Mouse (Mus musculus) embryonic stem cell, embryonic (primary cell): ENCODE data around the gene 9130008F23Rik.

Experiments
- CTCF ChIA-PET, 4 experiments: fragments of 300-600 bp in 2 of 4; fragments of 350-600 bp in 2 of 4; sonication (Branson Sonifier 250); formaldehyde crosslinking; loops; one replicate each; lab custom pipeline; 2022; ENCODE audit warnings: inconsistent platforms in 2 of 4; lab: Charles Lee
- POLR2A ChIA-PET, 4 experiments: fragments of 300-600 bp in 2 of 4; fragments of 350-600 bp in 2 of 4; sonication (Branson Sonifier 250); formaldehyde crosslinking; loops; one replicate each; lab custom pipeline; 2022; ENCODE audit warnings: antibody characterized with exemption in 4 of 4, inconsistent platforms in 1 of 4; lab: Charles Lee

Gene 9130008F23Rik

GRCm38 (mm10) chr17:40879924-40880691 is at the start of gene 9130008F23Rik:
TSS of gene 9130008F23Rik (minus strand) at chr17:40880559.
- ChIA-PET CTCF (no interaction called here), POLR2A (interaction anchor here in 1 of 4 experiments (0.6 to 1.0 kb wide), 3 partner anchors 22 to 42 kb away, joined by 3 read pairs; no protein-coding TSS in a partner anchor)

GRCm38 (mm10) chr17:40915499-40915898 is 35.1 kb upstream of the 9130008F23Rik start:
- POLR2A ChIA-PET: no interaction called here
- CTCF ChIA-PET: no interaction called here

DNA sequence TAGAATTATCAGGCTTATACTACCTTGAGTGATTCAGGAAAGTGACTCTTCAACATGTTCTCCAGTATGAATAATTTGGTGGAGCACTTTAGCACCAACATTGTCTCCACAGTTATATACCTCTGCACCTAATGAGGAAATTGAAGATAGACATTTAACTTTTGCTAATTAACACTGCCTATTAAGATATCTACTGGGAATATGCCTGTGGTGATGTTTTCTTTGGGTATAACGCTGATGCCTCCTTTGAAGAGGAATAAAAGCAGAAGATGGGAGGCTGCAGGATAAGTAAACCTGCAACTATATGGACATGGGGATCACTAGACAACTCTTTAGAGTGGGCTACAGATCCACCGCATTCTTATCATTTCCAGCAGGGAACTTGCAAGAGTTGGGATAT is 33.9 kb upstream of the 9130008F23Rik start, which contains the start of gene Glyatl3:
Glyatl3 (minus strand) TSS at position 101 of the 400 bp plus-strand sequence.
- POLR2A ChIA-PET: no interaction called here
- CTCF ChIA-PET: no interaction called here

- POLR2A ChIA-PET: interaction anchor here in 2 of 4 experiments (0.6 to 2.2 kb wide), 4 partner anchors 17 to 1787 kb away, joined by 3 to 12 read pairs (median 4); partner anchors contain the start of genes Cenpq (in 1 of the 2) and Mut (in 1 of the 2)
- CTCF ChIA-PET: interaction anchor here in 1 of 4 experiments (0.7 kb wide), 1 partner anchor 80 kb away, joined by 3 read pairs; no protein-coding TSS in a partner anchor
These were observed 24.4 kb upstream of the 9130008F23Rik start for GRCm38 (mm10) chr17:40904721-40905154.

DNA sequence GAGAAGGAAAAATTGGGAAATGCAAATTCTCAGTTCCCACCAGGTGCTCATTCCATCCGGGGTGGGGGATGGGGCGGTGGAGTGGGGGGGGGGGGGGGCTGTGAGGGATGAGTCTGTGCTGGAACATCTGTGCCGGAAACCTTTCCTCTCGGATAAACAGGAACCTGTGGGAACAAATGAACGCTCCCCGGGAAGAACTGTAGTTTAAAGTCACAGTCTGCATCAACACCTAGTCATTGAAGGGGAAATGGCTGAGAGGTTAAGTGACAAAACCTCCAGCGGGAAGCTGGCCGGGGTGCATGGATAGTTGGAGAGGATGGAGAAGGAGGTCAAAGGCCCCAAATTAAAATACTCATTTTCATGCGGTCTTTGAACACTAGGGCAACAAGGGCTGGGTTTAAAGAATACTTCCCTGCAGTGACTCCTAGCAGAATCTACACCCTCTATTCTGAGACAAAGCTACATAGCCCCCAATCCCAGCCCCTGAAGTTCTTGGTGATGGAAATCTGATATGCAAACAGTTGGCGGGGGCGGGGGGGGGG is 23.8 kb upstream of the 9130008F23Rik start:
- CTCF ChIA-PET: interaction anchor here in 1 of 4 experiments (0.7 kb wide), 1 partner anchor 80 kb away, joined by 3 read pairs; no protein-coding TSS in a partner anchor
- POLR2A ChIA-PET: interaction anchor here in 1 of 4 experiments (0.7 to 2.2 kb wide), 3 partner anchors 17 to 1788 kb away, joined by 3 to 12 read pairs (median 5); partner anchors contain the start of genes Cenpq and Mut

DNA sequence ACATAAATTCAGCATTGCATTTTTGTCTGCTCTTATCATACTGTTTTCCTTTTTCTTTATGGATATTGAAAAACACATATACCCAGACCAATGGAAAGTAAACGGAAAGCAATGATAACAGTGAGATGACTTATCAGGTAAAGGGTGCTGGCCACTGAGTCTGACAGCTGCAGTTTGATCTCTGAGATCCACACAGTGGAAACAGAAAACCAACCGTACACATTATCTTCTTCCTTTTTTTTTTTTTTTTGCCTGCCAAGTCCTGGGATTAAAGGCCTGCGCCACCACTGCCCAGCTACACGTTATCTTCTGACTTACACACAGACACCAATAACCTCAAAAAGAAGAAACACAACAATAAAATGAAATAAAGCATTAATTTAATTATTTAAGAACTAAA is 23.0 kb upstream of the 9130008F23Rik start:
- CTCF ChIA-PET: no interaction called here
- POLR2A ChIA-PET: interaction anchor here in 1 of 4 experiments (2.2 kb wide), 1 partner anchor 31 kb away, joined by 12 read pairs; the partner anchor contains the start of genes Cenpq and Mut

GRCm38 (mm10) chr17:40899783-40900363 is 19.5 kb upstream of the 9130008F23Rik start:
- ChIA-PET POLR2A (interaction anchor here in 1 of 4 experiments (2.7 kb wide), 1 partner anchor 18 kb away, joined by 6 read pairs; no protein-coding TSS in a partner anchor), CTCF (interaction anchor here in 1 of 4 experiments (0.6 kb wide), 1 partner anchor 980 kb away, joined by 5 read pairs; no protein-coding TSS in a partner anchor)

GRCm38 (mm10) chr17:40896863-40897262 is 16.5 kb upstream of the 9130008F23Rik start:
- POLR2A ChIA-PET: no interaction called here
- CTCF ChIA-PET: interaction anchor here in 1 of 4 experiments (1.0 kb wide), 2 partner anchors 25 to 60 kb away, joined by 3 to 5 read pairs; no protein-coding TSS in a partner anchor

- ChIA-PET CTCF (no interaction called here), POLR2A (interaction anchor here in 1 of 4 experiments (0.9 kb wide), 1 partner anchor 11 kb away, joined by 3 read pairs; no protein-coding TSS in a partner anchor)
These were observed 7.6 kb upstream of the 9130008F23Rik start for GRCm38 (mm10) chr17:40887849-40888536.

DNA sequence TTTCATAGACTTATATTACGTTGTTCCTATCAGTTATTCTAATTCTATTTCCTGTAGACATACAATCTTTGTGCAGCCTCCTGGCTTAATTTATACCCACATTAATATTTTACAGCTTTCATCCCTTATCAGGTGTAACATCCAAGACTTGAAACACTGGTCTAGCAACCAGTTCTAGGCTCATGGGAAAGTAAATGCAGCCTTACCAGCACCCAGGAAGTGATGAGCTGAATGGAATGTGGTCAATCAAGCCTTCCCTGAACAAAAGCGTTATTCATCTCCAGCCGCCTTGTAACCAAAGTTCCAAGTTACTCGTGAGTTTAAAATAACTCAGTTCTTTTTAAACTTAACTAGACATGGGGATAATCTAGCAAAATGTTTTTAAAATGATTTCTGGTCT is 4.8 kb upstream of the 9130008F23Rik start:
- ChIA-PET POLR2A (no interaction called here), CTCF (no interaction called here)

GRCm38 (mm10) chr17:40882172-40882571 is 1.8 kb upstream of the 9130008F23Rik start:
- POLR2A ChIA-PET: interaction anchor here in 1 of 4 experiments (1.5 kb wide), 1 partner anchor 18 kb away, joined by 6 read pairs; no protein-coding TSS in a partner anchor

DNA sequence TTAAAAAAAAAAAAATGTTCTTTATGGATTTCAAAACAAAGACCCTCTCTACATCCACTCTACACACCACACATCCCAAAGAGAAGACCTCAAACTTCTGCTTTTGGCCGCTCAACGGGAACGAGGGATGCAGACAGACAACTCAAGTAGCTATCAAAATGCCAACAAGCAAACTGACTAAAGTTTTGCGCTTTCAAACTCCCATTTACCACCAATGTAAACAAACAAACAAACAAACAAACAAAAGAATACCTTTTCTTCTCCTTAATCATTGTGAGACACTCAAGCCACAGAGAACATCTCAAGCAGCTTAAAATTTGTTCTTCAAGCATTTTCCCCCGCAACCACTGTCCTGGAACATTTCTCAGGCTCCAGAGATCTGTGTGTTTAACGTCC is 833 bp downstream of the 9130008F23Rik start:
- ChIA-PET CTCF (no interaction called here), POLR2A (interaction anchor here in 2 of 4 experiments (0.6 to 1.2 kb wide), 3 partner anchors 22 to 42 kb away, joined by 3 to 5 read pairs (median 3); no protein-coding TSS in a partner anchor)

More at GRCm38 (mm10) chr17:40882172-40882571, 1.8 kb upstream of the 9130008F23Rik start:
- CTCF ChIA-PET: no interaction called here

DNA sequence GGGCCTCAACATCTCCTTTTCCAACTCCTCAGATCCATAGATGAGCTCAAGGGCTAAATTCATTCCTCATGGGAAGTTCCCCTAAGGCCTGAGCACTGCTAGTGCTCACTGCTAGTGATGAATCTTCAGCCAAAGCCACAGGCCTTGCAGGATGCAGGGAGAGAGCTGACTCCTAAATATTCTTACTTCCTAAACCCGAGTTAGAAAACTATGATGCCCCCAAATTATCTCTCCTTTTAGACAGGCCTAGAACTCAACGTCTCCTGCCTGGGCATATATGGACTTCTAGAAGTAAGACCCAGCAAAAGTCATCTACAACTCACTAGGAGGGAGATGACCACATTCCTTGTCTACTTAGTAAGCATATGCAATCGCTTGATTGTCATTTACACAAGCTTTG is 2.6 kb downstream of the 9130008F23Rik start:
- CTCF ChIA-PET: interaction anchor here in 1 of 4 experiments (0.6 kb wide), 1 partner anchor 44 kb away, joined by 3 read pairs; no protein-coding TSS in a partner anchor

GRCm38 (mm10) chr17:40875568-40875967 is 4.8 kb downstream of the 9130008F23Rik start:
- ChIA-PET CTCF (no interaction called here), POLR2A (no interaction called here)

More for the DNA sequence above, 2.6 kb downstream of the 9130008F23Rik start:
- POLR2A ChIA-PET: interaction anchor here in 1 of 4 experiments (0.7 to 1.1 kb wide), 3 partner anchors 10 to 24 kb away, joined by 3 read pairs; no protein-coding TSS in a partner anchor

DNA sequence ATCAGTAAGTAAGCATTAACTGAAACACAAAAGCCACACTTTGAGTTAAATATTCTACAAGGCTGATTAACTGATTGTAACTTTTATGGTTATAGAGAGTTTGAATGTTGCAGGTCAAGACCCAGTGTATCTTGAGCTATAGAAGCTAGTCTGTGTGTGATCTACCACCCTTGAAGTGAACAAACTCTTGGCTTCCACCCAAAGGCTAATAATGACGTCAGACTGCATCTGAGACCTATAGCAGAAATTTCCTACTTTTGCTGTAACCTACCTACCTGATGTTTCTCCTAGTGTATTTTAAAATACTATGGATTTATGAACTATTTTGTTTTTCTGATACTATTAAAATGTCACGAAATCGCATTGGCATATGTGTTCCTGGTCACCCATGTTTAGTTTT is 5.7 kb downstream of the 9130008F23Rik start:
- POLR2A ChIA-PET: no interaction called here
- CTCF ChIA-PET: no interaction called here

DNA sequence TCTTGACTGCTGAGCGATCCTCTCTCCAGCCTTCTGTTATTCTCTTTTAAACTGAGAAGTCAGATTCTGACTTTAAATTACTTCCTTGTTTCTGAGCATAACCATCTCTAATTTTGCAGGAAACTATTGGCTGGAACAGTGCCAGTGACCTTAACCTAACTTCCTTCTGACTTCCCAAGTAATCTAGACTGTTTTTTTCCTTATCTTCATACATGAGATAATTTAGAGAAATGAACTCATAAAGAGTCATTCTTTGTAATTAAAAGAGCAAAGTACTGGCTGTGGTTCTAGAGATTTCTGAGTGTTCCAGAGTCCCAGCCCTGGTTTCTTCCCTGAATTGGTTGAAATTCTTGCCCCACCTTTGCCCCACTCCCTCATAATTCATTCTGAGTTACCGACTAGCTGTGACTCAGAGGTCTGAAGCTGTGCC is 6.8 kb downstream of the 9130008F23Rik start:
- POLR2A ChIA-PET: no interaction called here

DNA sequence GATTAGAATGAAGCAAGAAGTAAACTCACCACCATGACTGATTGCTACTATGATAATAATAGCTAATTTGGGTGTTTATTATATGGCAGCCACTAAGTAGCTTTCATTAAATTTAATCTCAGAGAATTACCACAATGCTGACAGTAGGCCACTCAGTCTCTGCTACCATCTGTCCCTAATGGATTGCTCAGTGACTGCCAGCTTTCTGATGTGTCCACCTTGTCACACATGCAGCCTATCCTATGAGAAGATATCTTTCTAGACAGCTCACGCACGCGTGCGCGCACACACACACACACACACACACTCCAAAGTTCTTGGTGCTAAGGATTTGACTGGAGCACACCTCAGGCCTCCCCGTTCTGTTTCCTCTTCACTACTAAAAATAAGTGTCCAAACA is 7.7 kb downstream of the 9130008F23Rik start:
- CTCF ChIA-PET: interaction anchor here in 1 of 4 experiments (0.5 to 1.2 kb wide), 2 partner anchors 24 to 34 kb away, joined by 3 to 7 read pairs; no protein-coding TSS in a partner anchor
- POLR2A ChIA-PET: no interaction called here

More for the DNA sequence above, 6.8 kb downstream of the 9130008F23Rik start:
- CTCF ChIA-PET: no interaction called here
